Mouse (Mus musculus) CH12.LX (cell line): Measurements from ENCODE around the gene Pls3. TPM values are rescaled to one million over a fixed set of nuclear protein-coding genes. Genes with fewer than 3 reads are reported as not detected.
"Not testable (repeated sequence)": the region's sequence is repeated elsewhere in the genome, so short reads cannot be mapped to it uniquely, and the experiment has no call there.

Experiments
- DNase-seq: peaks from one replicate; pipeline ENCODE4 v3.0.0-alpha.2; 2013; ENCODE audit errors: extremely low read depth
- H3K27ac ChIP-seq: 2 replicates; pipeline ENCODE4 v1.5.1; 2012; ENCODE audit warnings: low read depth, mild to moderate bottlenecking, control low read depth, moderate library complexity; ENCODE audit not compliant: insufficient read depth
- H3K27me3 ChIP-seq: replicated peaks from 2 replicates; pipeline ENCODE3; 2012; ENCODE audit warnings: inconsistent platforms
- H3K36me3 ChIP-seq, 2 experiments: replicated peaks in 1 of 2; 2 replicates each; pipeline versions ENCODE3 to v1.6.1; 2012; ENCODE audit warnings: inconsistent platforms in 1 of 2, low read length in 1 of 2, mild to moderate bottlenecking in 1 of 2, mixed read lengths in 1 of 2, moderate library complexity in 1 of 2; ENCODE audit not compliant: control insufficient read depth in 1 of 2, insufficient read depth in 1 of 2
- H3K4me1 ChIP-seq, 2 experiments: 2 replicates each; pipeline ENCODE4 v1.6.1; 2012; ENCODE audit warnings: inconsistent platforms in 1 of 2, moderate library complexity in 1 of 2; ENCODE audit not compliant: insufficient read depth in 2 of 2, control insufficient read depth in 1 of 2
- H3K4me2 ChIP-seq: 2 replicates; pipeline ENCODE4 v1.6.1; 2012; ENCODE audit warnings: low read depth, mild to moderate bottlenecking, control low read depth; ENCODE audit not compliant: poor library complexity, insufficient read depth, severe bottlenecking
- H3K4me3 ChIP-seq, 3 experiments: fragments of 150-350 bp in 1 of 3; sonication (generic) in 1 of 3; replicated peaks in 1 of 3; 2 replicates each; pipeline versions ENCODE3 to v1.5.1; 2011 to 2012; ENCODE audit warnings: low read depth in 2 of 3, low read length in 2 of 3, mild to moderate bottlenecking in 2 of 3, moderate library complexity in 2 of 3, control low read depth in 1 of 3, improper control_type of control experiment in 1 of 3, inconsistent platforms in 1 of 3, mixed read lengths in 1 of 3; ENCODE audit not compliant: poor library complexity in 1 of 3
- H3K79me2 ChIP-seq: replicated peaks from 2 replicates; pipeline ENCODE4 v1.6.1; 2012; ENCODE audit warnings: mild to moderate bottlenecking, moderate library complexity; ENCODE audit not compliant: control insufficient read depth, poor library complexity, insufficient read depth, severe bottlenecking; ENCODE audit errors: extremely low read depth
- H3K9ac ChIP-seq: 2 replicates; pipeline ENCODE4 v1.6.1; 2012; ENCODE audit warnings: low read depth, mild to moderate bottlenecking, control low read depth, moderate library complexity; ENCODE audit not compliant: insufficient read depth
- H3K9me3 ChIP-seq: replicated peaks from 2 replicates; pipeline ENCODE3; 2012; ENCODE audit warnings: low read length, inconsistent platforms, mixed read lengths
- BHLHE40 ChIP-seq: IDR thresholded peaks from 2 replicates; pipeline ENCODE4 v1.6.1; 2011; ENCODE audit warnings: mild to moderate bottlenecking, low read depth, low read length, improper control_type of control experiment
- CHD1 ChIP-seq: IDR thresholded peaks from 2 replicates; pipeline ENCODE4 v1.6.1; 2012; ENCODE audit warnings: low read depth, low read length, improper control_type of control experiment, inconsistent platforms
- E2F4 ChIP-seq: IDR thresholded peaks from 2 replicates; pipeline ENCODE4 v1.6.1; 2011; ENCODE audit warnings: low read depth, low read length, improper control_type of control experiment; ENCODE audit not compliant: insufficient replicate concordance
- ELF1 ChIP-seq: IDR thresholded peaks from 2 replicates; pipeline ENCODE4 v1.6.1; 2014; ENCODE audit warnings: low read depth, mild to moderate bottlenecking, inconsistent platforms, low read length, improper control_type of control experiment
- EP300 ChIP-seq: IDR thresholded peaks from 2 replicates; pipeline ENCODE4 v1.6.1; 2011; ENCODE audit warnings: low read length, improper control_type of control experiment
- GABPA ChIP-seq: IDR thresholded peaks from 2 replicates; pipeline ENCODE4 v1.6.1; 2012; ENCODE audit warnings: low read depth, low read length, improper control_type of control experiment, inconsistent platforms; ENCODE audit not compliant: insufficient replicate concordance
- HCFC1 ChIP-seq: IDR thresholded peaks from 2 replicates; pipeline ENCODE4 v1.6.1; 2012; ENCODE audit warnings: low read depth, mild to moderate bottlenecking, inconsistent platforms, low read length, improper control_type of control experiment
- IRF4 ChIP-seq: IDR thresholded peaks from 2 replicates; pipeline ENCODE4 v1.6.1; 2014; ENCODE audit warnings: low read depth, mild to moderate bottlenecking, inconsistent platforms, low read length, improper control_type of control experiment
- JUND ChIP-seq: conservative IDR thresholded peaks from 2 replicates; pipeline ENCODE4 v1.6.1; 2011; ENCODE audit warnings: low read depth, low read length, improper control_type of control experiment
- KAT2A ChIP-seq: IDR thresholded peaks from 2 replicates; pipeline ENCODE4 v1.6.1; 2012; ENCODE audit warnings: low read length, improper control_type of control experiment, inconsistent platforms; ENCODE audit not compliant: insufficient replicate concordance
- MAZ ChIP-seq: IDR thresholded peaks from 2 replicates; pipeline ENCODE4 v1.6.1; 2012; ENCODE audit warnings: low read depth, mild to moderate bottlenecking, inconsistent platforms, low read length, improper control_type of control experiment, moderate library complexity
- MYC ChIP-seq: IDR thresholded peaks from 2 replicates; pipeline ENCODE4 v1.6.1; 2011; ENCODE audit warnings: low read depth, mild to moderate bottlenecking, improper control_type of control experiment, low read length
- PAX5 ChIP-seq: IDR thresholded peaks from 2 replicates; pipeline ENCODE4 v1.6.1; 2012; ENCODE audit warnings: low read length, inconsistent platforms, mixed read lengths
- RAD21 ChIP-seq: IDR thresholded peaks from 2 replicates; pipeline ENCODE4 v1.6.1; 2011; ENCODE audit warnings: low read depth, mild to moderate bottlenecking, low read length, improper control_type of control experiment, moderate library complexity
- TBP ChIP-seq: conservative IDR thresholded peaks from 2 replicates; pipeline ENCODE4 v1.6.1; 2011; ENCODE audit warnings: low read depth, low read length, improper control_type of control experiment
- TCF12 ChIP-seq: IDR thresholded peaks from 2 replicates; pipeline ENCODE4 v1.6.1; 2014; ENCODE audit warnings: low read depth, mild to moderate bottlenecking, inconsistent platforms, low read length, improper control_type of control experiment
- ZC3H11A ChIP-seq: IDR thresholded peaks from 2 replicates; pipeline ENCODE4 v1.6.1; 2012; ENCODE audit warnings: low read depth, mild to moderate bottlenecking, inconsistent platforms, low read length, improper control_type of control experiment
- dilution Hi-C: fragments of 300-500 bp; cut with MboI; formaldehyde crosslinking; loops from 2 replicates; pipeline ENCODE4 v1.14.3; 2020; ENCODE audit warnings: low sequenced_read_pairs; ENCODE audit not compliant: extremely low pct_unique_long_range_greater_than_20kb, extremely low pct_ligation_motif_present
- in situ Hi-C: fragments of 300-500 bp; cut with MboI; formaldehyde crosslinking; loops from 3 replicates; pipeline ENCODE4 v1.14.3; 2019; ENCODE audit warnings: low sequenced_read_pairs, low pct_ligation_motif_present, low pct_unique_long_range_greater_than_20kb, mixed read lengths
- polyA plus RNA-seq: library from polyadenylated mRNA; unstranded; fragments of >175 nt; gene quantifications from 2 replicates; pipeline ENCODE4 v1.2.1, GENCODE M21; 2012; ENCODE audit warnings: low read depth; ENCODE audit not compliant: insufficient read length
- total RNA-seq, 2 experiments: library from RNA; depleted of rRNA; stranded (reverse); fragments of 300-350 nt in 1 of 2; fragments of >200 nt in 1 of 2; gene quantifications; 2 replicates each; pipeline ENCODE4 v1.2.3; 2012 to 2014

Gene Pls3
- total and polyA plus RNA-seq, 3 experiments = not detected

DNA sequence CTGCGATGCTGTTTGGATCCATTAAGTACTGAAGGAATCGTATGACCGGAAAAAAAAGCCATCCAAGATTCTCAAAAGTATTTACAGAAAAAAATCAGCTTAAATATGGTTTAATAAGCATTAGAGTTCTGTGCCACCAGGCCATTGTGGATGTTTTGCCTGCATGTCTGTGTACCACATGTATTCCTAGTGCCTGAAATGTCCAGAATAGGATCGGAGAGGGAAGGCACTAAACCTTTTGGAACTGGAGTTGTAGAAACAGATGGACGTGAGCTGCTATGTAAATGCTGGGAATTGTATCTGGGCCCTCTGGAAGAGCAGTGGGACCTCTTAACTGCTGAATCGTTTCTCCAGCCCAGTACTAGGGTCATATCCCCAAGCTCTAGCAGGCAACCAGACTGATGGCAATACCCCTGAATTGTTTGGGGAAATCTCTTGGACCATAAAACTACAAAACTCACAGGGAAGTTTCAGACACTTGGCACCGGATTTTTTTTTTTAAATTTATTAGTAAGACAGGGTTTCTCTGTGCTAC is 110.1 kb downstream of the Pls3 start:
- TF ChIP-seq ELF1 (no peak), TBP (no peak), MYC (no peak), HCFC1 (no peak), CHD1 (no peak), BHLHE40 (no peak), E2F4 (no peak), GABPA (no peak)
- no peaks in the 10 kb centered on the region for H3K27me3 ChIP-seq
- H3K9me3 ChIP-seq = peaks cover 8% of the 10 kb centered on the region
- H3K9ac ChIP-seq = no peak overlapping the region
- H3K4me2 ChIP-seq = no peak overlapping the region
- no peaks in the 10 kb centered on the region for H3K36me3 ChIP-seq
- H3K4me3 ChIP-seq = no peak overlapping the region
- H3K4me1 ChIP-seq = no peaks in the 10 kb centered on the region
- dilution Hi-C loops = no loop called here
- no peak overlapping the region for H3K27ac ChIP-seq
- H3K79me2 ChIP-seq = no peaks in the 10 kb centered on the region
- no peak for DNase-seq
- in situ Hi-C loops = no loop called here

DNA sequence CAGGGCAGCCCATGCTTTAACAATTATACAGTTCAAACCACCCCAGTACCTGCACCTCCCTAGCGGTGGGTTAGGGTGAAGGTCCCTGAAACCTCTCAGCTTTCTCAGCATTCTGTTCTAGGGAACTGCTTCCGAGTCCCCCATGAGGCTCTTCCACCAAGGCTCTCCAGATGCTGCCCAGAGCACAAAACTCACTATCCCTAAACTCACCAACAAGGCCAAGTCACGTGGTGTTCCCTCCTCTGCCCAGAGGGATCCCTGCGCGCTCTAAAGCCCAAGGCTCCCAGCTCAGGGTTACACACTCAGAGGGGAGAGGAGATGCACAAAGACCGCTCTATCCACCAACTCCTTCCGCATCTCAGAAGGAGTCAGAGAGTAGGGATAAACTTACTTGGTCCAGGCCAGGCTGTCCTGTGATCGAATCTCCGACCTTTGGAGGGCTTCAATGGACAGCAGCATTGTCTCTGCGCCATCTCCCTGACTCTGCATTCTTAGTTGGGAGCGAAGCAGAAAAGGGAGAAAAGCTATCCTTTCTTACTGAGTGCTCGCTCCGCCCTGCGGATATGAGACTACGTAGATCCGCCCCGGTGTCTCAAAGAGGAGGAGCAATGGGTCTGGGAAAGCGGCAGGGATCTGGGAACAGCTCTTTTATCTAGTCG is 110.7 kb downstream of the Pls3 start:
- H3K4me2 ChIP-seq = no peak overlapping the region
- no peaks in the 10 kb centered on the region for H3K79me2 ChIP-seq
- no peak overlapping the region for H3K27ac ChIP-seq
- H3K9me3 ChIP-seq = peaks cover 8% of the 10 kb centered on the region
- dilution Hi-C loops = no loop called here
- no peak overlapping the region for H3K9ac ChIP-seq
- no peaks in the 10 kb centered on the region for H3K36me3 ChIP-seq
- no peak for DNase-seq
- TF ChIP-seq RAD21 = no peak
- TF ChIP-seq BHLHE40 = no peak
- no peak for TF ChIP-seq TCF12
- no peak for TF ChIP-seq MAZ
- TF ChIP-seq EP300 = no peak
- TF ChIP-seq ELF1 = no peak
- TF ChIP-seq KAT2A = no peak
- TF ChIP-seq PAX5 = no peak
- TF ChIP-seq IRF4 = no peak
- TF ChIP-seq E2F4 = no peak
- TF ChIP-seq CHD1 = no peak
- no peak for TF ChIP-seq JUND
- TF ChIP-seq ZC3H11A = no peak
- H3K27me3 ChIP-seq = no peaks in the 10 kb centered on the region
- no peak overlapping the region for H3K4me3 ChIP-seq
- H3K4me1 ChIP-seq = no peaks in the 10 kb centered on the region
- in situ Hi-C loops = no loop called here

DNA sequence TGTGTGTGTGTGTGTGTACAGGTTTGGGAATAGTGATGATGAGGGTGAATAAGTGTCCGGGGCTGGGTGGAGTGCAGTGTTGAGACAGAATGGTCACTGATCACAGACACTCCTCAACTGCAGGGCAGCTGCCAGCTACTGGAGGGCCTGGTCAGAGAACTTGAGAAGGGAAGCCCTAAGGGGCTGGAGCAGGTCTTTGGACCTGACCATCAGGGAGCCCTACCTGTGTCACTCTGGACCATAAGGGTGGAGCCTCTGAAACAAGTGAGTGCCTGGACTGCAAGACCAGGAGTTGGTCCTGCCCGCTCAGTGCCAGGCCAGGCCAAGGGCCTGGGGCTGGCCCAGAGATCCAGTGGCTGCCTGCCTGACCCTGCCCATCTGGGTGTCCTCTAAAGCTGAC is 115.5 kb downstream of the Pls3 start:
- H3K27me3 ChIP-seq, H3K4me2 ChIP-seq, dilution Hi-C loops, H3K4me1 ChIP-seq, H3K9ac ChIP-seq, H3K4me3 ChIP-seq, H3K27ac ChIP-seq, H3K79me2 ChIP-seq, H3K36me3 ChIP-seq, H3K9me3 ChIP-seq, DNase-seq, in situ Hi-C loops: not testable (repeated sequence)
